Mouse (Mus musculus) lung, postnatal 25 days (tissue): ENCODE data around the gene Vgll4.

Experiments used
- DNase-seq: peaks from one replicate; pipeline ENCODE4 v3.0.0; 2022; ENCODE audit warnings: low spot score

Gene Vgll4

GRCm38 (mm10) chr6:114969213-114970120 is at the start of gene Vgll4:
TSS of gene Vgll4 (minus strand) at chr6:114969994.
- DNase-seq: peak; percentile 76

- peak; percentile 23 for DNase-seq
Measured at GRCm38 (mm10) chr6:115015461-115015860, 45.7 kb upstream of the Vgll4 start.

- DNase-seq: no peak
Measured at GRCm38 (mm10) chr6:115013574-115013973, 43.8 kb upstream of the Vgll4 start.

GRCm38 (mm10) chr6:115011792-115012191 is 42.0 kb upstream of the Vgll4 start:
- DNase-seq: no peak

- no peak for DNase-seq
Measured at GRCm38 (mm10) chr6:115010815-115011214, 41.0 kb upstream of the Vgll4 start.

GRCm38 (mm10) chr6:115010304-115010703 is 40.5 kb upstream of the Vgll4 start:
- no peak for DNase-seq

- DNase-seq: peak; percentile 73
Measured at GRCm38 (mm10) chr6:115007728-115008127, 37.9 kb upstream of the Vgll4 start.

GRCm38 (mm10) chr6:115006948-115007347 is 37.2 kb upstream of the Vgll4 start:
- DNase-seq: peak; percentile 28

- no peak for DNase-seq
Measured at GRCm38 (mm10) chr6:115006065-115006464, 36.3 kb upstream of the Vgll4 start.

GRCm38 (mm10) chr6:115005351-115005890 is 35.6 kb upstream of the Vgll4 start:
- no peak for DNase-seq

GRCm38 (mm10) chr6:115004636-115005035 is 34.8 kb upstream of the Vgll4 start:
- no peak for DNase-seq

- DNase-seq: no peak
Measured at GRCm38 (mm10) chr6:114998374-114999031, 28.7 kb upstream of the Vgll4 start.

GRCm38 (mm10) chr6:114997471-114997870 is 27.7 kb upstream of the Vgll4 start:
- DNase-seq: no peak

GRCm38 (mm10) chr6:114996910-114997309 is 27.1 kb upstream of the Vgll4 start:
- DNase-seq: no peak

GRCm38 (mm10) chr6:114994079-114994478 is 24.3 kb upstream of the Vgll4 start:
- DNase-seq: no peak

- DNase-seq: no peak
Measured at GRCm38 (mm10) chr6:114993659-114994058, 23.9 kb upstream of the Vgll4 start.

GRCm38 (mm10) chr6:114991909-114992308 is 22.1 kb upstream of the Vgll4 start:
- DNase-seq: no peak

GRCm38 (mm10) chr6:114988619-114988980 is 18.8 kb upstream of the Vgll4 start:
- DNase-seq: peak; percentile 81

GRCm38 (mm10) chr6:114987966-114988618 is 18.3 kb upstream of the Vgll4 start:
- peak; percentile 81 for DNase-seq

GRCm38 (mm10) chr6:114982671-114983070 is 12.9 kb upstream of the Vgll4 start:
- no peak for DNase-seq

- DNase-seq: no peak
Measured at GRCm38 (mm10) chr6:114979715-114980114, 9.9 kb upstream of the Vgll4 start.

- peak; percentile 63 for DNase-seq
Measured at GRCm38 (mm10) chr6:114976915-114977419, 7.2 kb upstream of the Vgll4 start.
